Mouse (Mus musculus): Measurements from ENCODE around the gene Rassf6. TPM values are rescaled to one million over a fixed set of nuclear protein-coding genes. Genes with fewer than 3 reads are reported as not detected.

Rassf6 gene
- total and polyA plus RNA-seq, 3 experiments: 15.1 to 24.5 (median 18.3) TPM

GRCm38 (mm10) chr5:90601469-90601868, 39.0 kb downstream of the Rassf6 start:
- H3K27ac ChIP-seq (ENCODE audit: insufficient read depth, low read depth): no peak overlapping the region
- no peak overlapping the region for H3K4me2 ChIP-seq (ENCODE audit: insufficient read depth, low read depth, poor library complexity, severe bottlenecking)
- dilution Hi-C loops (cut with MboI; ENCODE audit: extremely low pct_ligation_motif_present, extremely low pct_unique_long_range_greater_than_20kb, low sequenced_read_pairs) (no loop called here), in situ Hi-C loops (cut with MboI; ENCODE audit: low pct_ligation_motif_present, low pct_unique_long_range_greater_than_20kb, low sequenced_read_pairs) (loop anchor here (25.0 kb wide), 1 partner anchor 389 kb away; the partner anchor contains the start of gene Cox18)
- peak; percentile 66 for TF ChIP-seq RAD21 (IDR thresholded peaks at IDR 0.05; ENCODE audit: low read depth, low read length)
- TF ChIP-seq MEF2A (IDR thresholded peaks at IDR 0.05; ENCODE audit: borderline replicate concordance, low read depth, low read length): peak; percentile 15; the same call in 1 of the 2 replicates
- TF ChIP-seq HCFC1 (IDR thresholded peaks at IDR 0.05; ENCODE audit: low read depth, low read length): no peak
- TF ChIP-seq CTCF (conservative IDR thresholded peaks at IDR 0.05 in 1 of 2, IDR thresholded peaks at IDR 0.05 in 1 of 2; ENCODE audit: low read depth in 2 of 2, low read length in 2 of 2): peak; percentile 44 to 86
- TF ChIP-seq SMC3 (IDR thresholded peaks at IDR 0.05; ENCODE audit: low read depth, low read length): peak; percentile 95
- no peak for TF ChIP-seq MAZ (IDR thresholded peaks at IDR 0.05; ENCODE audit: low read depth, low read length)
- TF ChIP-seq ZC3H11A (IDR thresholded peaks at IDR 0.05; ENCODE audit: low read depth, low read length): peak; percentile 48; the same call in 1 of the 2 replicates
- H3K9ac ChIP-seq (ENCODE audit: insufficient read depth, low read depth): no peak overlapping the region
- H3K27me3 ChIP-seq (replicated peaks): no peaks in the 10 kb centered on the region
- no peak overlapping the region for H3K4me3 ChIP-seq (replicated peaks in 1 of 3; ENCODE audit: low read depth in 2 of 3, low read length in 2 of 3, poor library complexity in 1 of 3)
- no peaks in the 10 kb centered on the region for H3K79me2 ChIP-seq (replicated peaks; ENCODE audit: control insufficient read depth, extremely low read depth, insufficient read depth, poor library complexity, severe bottlenecking)
- no peaks in the 10 kb centered on the region for H3K9me3 ChIP-seq (replicated peaks; ENCODE audit: low read length)
- peaks cover 0 to 15% of the 10 kb centered on the region in 2 experiments; a peak in 1 of 4 replicates for H3K4me1 ChIP-seq (ENCODE audit: control insufficient read depth in 1 of 2, insufficient read depth in 2 of 2)
- peaks cover 22 to 69% of the 10 kb centered on the region in 2 experiments for H3K36me3 ChIP-seq (replicated peaks in 1 of 2; ENCODE audit: control insufficient read depth in 1 of 2, insufficient read depth in 1 of 2, low read length in 1 of 2)
- DNase-seq (ENCODE audit: extremely low read depth): peak; percentile 72

DNA sequence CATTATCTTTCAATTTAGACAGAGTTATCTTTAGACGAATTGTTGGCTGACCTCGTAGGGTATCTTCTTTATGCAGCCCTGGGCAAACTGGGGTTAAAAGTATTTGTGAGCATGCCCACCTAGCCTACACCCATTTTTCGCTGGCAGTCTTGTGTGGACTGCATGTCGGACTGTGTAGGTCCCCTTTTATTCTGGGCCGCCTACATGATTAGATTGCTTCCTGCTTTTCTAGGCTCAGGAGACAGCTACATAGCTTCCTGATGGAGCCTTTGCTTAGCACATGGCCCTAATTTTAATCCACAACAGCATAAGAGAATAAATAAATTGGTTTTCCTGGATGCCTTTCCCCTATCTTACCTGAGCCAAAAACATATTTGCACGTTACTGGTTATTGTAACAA, 44.3 kb downstream of the Rassf6 start:
- peaks cover 3 to 30% of the 10 kb centered on the region in 2 experiments for H3K4me1 ChIP-seq (ENCODE audit: control insufficient read depth in 1 of 2, insufficient read depth in 2 of 2)
- H3K4me2 ChIP-seq (ENCODE audit: insufficient read depth, low read depth, poor library complexity, severe bottlenecking): no peak overlapping the region
- no peaks in the 10 kb centered on the region for H3K27me3 ChIP-seq (replicated peaks)
- no peak overlapping the region for H3K27ac ChIP-seq (ENCODE audit: insufficient read depth, low read depth)
- H3K36me3 ChIP-seq (replicated peaks in 1 of 2; ENCODE audit: control insufficient read depth in 1 of 2, insufficient read depth in 1 of 2, low read length in 1 of 2): peaks cover 6 to 52% of the 10 kb centered on the region in 2 experiments
- TF ChIP-seq MXI1 (IDR thresholded peaks at IDR 0.05; ENCODE audit: low read depth, low read length) (no peak), ETS1 (conservative IDR thresholded peaks at IDR 0.05; ENCODE audit: low read depth, low read length) (no peak), MAX (IDR thresholded peaks at IDR 0.05; ENCODE audit: low read length) (no peak), ZKSCAN1 (IDR thresholded peaks at IDR 0.05; ENCODE audit: borderline replicate concordance, low read depth, low read length) (no peak), IRF4 (IDR thresholded peaks at IDR 0.05; ENCODE audit: low read depth, low read length) (no peak)
- in situ Hi-C loops (cut with MboI; ENCODE audit: low pct_ligation_motif_present, low pct_unique_long_range_greater_than_20kb, low sequenced_read_pairs) (loop anchor here (5.0 kb wide), 1 partner anchor 46 kb away; the partner anchor contains the start of gene Rassf6), dilution Hi-C loops (cut with MboI; ENCODE audit: extremely low pct_ligation_motif_present, extremely low pct_unique_long_range_greater_than_20kb, low sequenced_read_pairs) (no loop called here)
- H3K79me2 ChIP-seq (replicated peaks; ENCODE audit: control insufficient read depth, extremely low read depth, insufficient read depth, poor library complexity, severe bottlenecking): no peaks in the 10 kb centered on the region
- no peak for DNase-seq (ENCODE audit: extremely low read depth)
- H3K9me3 ChIP-seq (replicated peaks; ENCODE audit: low read length): no peaks in the 10 kb centered on the region
- no peak overlapping the region for H3K9ac ChIP-seq (ENCODE audit: insufficient read depth, low read depth)
- H3K4me3 ChIP-seq (replicated peaks in 1 of 3; ENCODE audit: low read depth in 2 of 3, low read length in 2 of 3, poor library complexity in 1 of 3): no peak overlapping the region

GRCm38 (mm10) chr5:90594945-90595344, 45.5 kb downstream of the Rassf6 start:
- peak overlapping the region; percentile 92 for H3K4me2 ChIP-seq (ENCODE audit: insufficient read depth, low read depth, poor library complexity, severe bottlenecking)
- peak overlapping the region; percentile 65; the same call in 1 of the 2 replicates for H3K27ac ChIP-seq (ENCODE audit: insufficient read depth, low read depth)
- dilution Hi-C loops (cut with MboI; ENCODE audit: extremely low pct_ligation_motif_present, extremely low pct_unique_long_range_greater_than_20kb, low sequenced_read_pairs) (no loop called here), in situ Hi-C loops (cut with MboI; ENCODE audit: low pct_ligation_motif_present, low pct_unique_long_range_greater_than_20kb, low sequenced_read_pairs) (loop anchor here (5.0 kb wide), 1 partner anchor 47 kb away; the partner anchor contains the start of gene Rassf6)
- no peaks in the 10 kb centered on the region for H3K27me3 ChIP-seq (replicated peaks)
- peaks cover 6 to 53% of the 10 kb centered on the region in 2 experiments for H3K36me3 ChIP-seq (replicated peaks in 1 of 2; ENCODE audit: control insufficient read depth in 1 of 2, insufficient read depth in 1 of 2, low read length in 1 of 2)
- no peaks in the 10 kb centered on the region for H3K79me2 ChIP-seq (replicated peaks; ENCODE audit: control insufficient read depth, extremely low read depth, insufficient read depth, poor library complexity, severe bottlenecking)
- peaks cover 3 to 30% of the 10 kb centered on the region in 2 experiments for H3K4me1 ChIP-seq (ENCODE audit: control insufficient read depth in 1 of 2, insufficient read depth in 2 of 2)
- peak; percentile 80 for DNase-seq (ENCODE audit: extremely low read depth)
- H3K9me3 ChIP-seq (replicated peaks; ENCODE audit: low read length): no peaks in the 10 kb centered on the region
- H3K9ac ChIP-seq (ENCODE audit: insufficient read depth, low read depth): no peak overlapping the region; the same call in 1 of the 2 replicates
- no peak overlapping the region for H3K4me3 ChIP-seq (replicated peaks in 1 of 3; ENCODE audit: low read depth in 2 of 3, low read length in 2 of 3, poor library complexity in 1 of 3)
- TF ChIP-seq SMC3 (IDR thresholded peaks at IDR 0.05; ENCODE audit: low read depth, low read length) (no peak), CTCF (conservative IDR thresholded peaks at IDR 0.05 in 1 of 2, IDR thresholded peaks at IDR 0.05 in 1 of 2; ENCODE audit: low read depth in 2 of 2, low read length in 2 of 2) (no peak), MAX (IDR thresholded peaks at IDR 0.05; ENCODE audit: low read length) (no peak), JUND (conservative IDR thresholded peaks at IDR 0.05; ENCODE audit: low read depth, low read length) (no peak), POLR2AphosphoS2 (IDR thresholded peaks at IDR 0.05; ENCODE audit: low read depth, low read length) (no peak), POLR2A (IDR thresholded peaks at IDR 0.05; ENCODE audit: low read depth, low read length) (peak; percentile 28; the same call in 1 of the 2 replicates), RAD21 (IDR thresholded peaks at IDR 0.05; ENCODE audit: low read depth, low read length) (no peak), NRF1 (IDR thresholded peaks at IDR 0.05; ENCODE audit: low read depth, low read length) (no peak), HCFC1 (IDR thresholded peaks at IDR 0.05; ENCODE audit: low read depth, low read length) (no peak), ZMIZ1 (IDR thresholded peaks at IDR 0.05; ENCODE audit: low read depth, low read length) (no peak), USF2 (conservative IDR thresholded peaks at IDR 0.05; ENCODE audit: low read depth, low read length) (no peak), CHD2 (IDR thresholded peaks at IDR 0.05; ENCODE audit: low read length) (no peak), MYC (IDR thresholded peaks at IDR 0.05; ENCODE audit: low read depth, low read length) (peak; percentile 56; the same call in 1 of the 2 replicates), MAFK (IDR thresholded peaks at IDR 0.05; ENCODE audit: insufficient replicate concordance, low read length) (peak; percentile 94), PAX5 (IDR thresholded peaks at IDR 0.05; ENCODE audit: low read length) (no peak), BHLHE40 (IDR thresholded peaks at IDR 0.05; ENCODE audit: low read depth, low read length) (peak; percentile 84), IRF4 (IDR thresholded peaks at IDR 0.05; ENCODE audit: low read depth, low read length) (no peak), MAZ (IDR thresholded peaks at IDR 0.05; ENCODE audit: low read depth, low read length) (no peak), RCOR1 (conservative IDR thresholded peaks at IDR 0.05; ENCODE audit: low read depth, low read length) (no peak), MXI1 (IDR thresholded peaks at IDR 0.05; ENCODE audit: low read depth, low read length) (no peak), ZC3H11A (IDR thresholded peaks at IDR 0.05; ENCODE audit: low read depth, low read length) (no peak)

All from CH12.LX (cell line).